Mouse (Mus musculus): ENCODE data around the gene Dnajb6. TPM values are rescaled to one million over a fixed set of nuclear protein-coding genes. Genes with fewer than 3 reads are reported as not detected.

Gene Dnajb6
- total and polyA plus RNA-seq, 3 experiments, result 61.1 to 196 (median 140) TPM

DNA sequence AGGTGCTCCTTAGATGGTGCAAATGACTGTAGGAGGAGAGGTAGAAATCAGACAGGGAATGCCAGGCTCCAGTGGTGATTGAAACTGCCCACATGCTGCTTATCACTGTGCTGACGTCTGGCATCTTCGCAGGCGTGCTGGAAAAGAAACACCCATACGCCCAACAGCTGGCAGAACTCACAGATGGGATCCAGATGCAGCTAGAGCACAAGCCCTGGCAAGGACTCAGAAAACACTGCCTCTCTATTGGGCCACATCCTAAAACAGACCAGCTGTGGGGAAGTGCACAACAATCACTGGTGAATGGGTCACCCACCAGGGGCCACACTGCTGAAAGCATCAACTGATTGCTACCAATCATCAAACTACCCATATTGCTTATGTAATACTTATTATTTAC, 91.3 kb downstream of the Dnajb6 start:
- no peak for TF ChIP-seq MAZ (IDR thresholded peaks at IDR 0.05; ENCODE audit: low read depth, low read length)
- TF ChIP-seq ZMIZ1 (IDR thresholded peaks at IDR 0.05; ENCODE audit: low read depth, low read length), result no peak
- TF ChIP-seq MAFK (IDR thresholded peaks at IDR 0.05; ENCODE audit: insufficient replicate concordance, low read length), result no peak
- TF ChIP-seq POLR2AphosphoS2 (IDR thresholded peaks at IDR 0.05; ENCODE audit: low read depth, low read length), result no peak
- TF ChIP-seq MAX (IDR thresholded peaks at IDR 0.05; ENCODE audit: low read length), result no peak
- TF ChIP-seq RCOR1 (conservative IDR thresholded peaks at IDR 0.05; ENCODE audit: low read depth, low read length), result no peak
- H3K36me3 ChIP-seq (replicated peaks in 1 of 2; ENCODE audit: control insufficient read depth in 1 of 2, insufficient read depth in 1 of 2, low read length in 1 of 2), result no peaks in the 10 kb centered on the region
- no peak overlapping the region for H3K9ac ChIP-seq (ENCODE audit: insufficient read depth, low read depth)
- no peaks in the 10 kb centered on the region for H3K79me2 ChIP-seq (replicated peaks; ENCODE audit: control insufficient read depth, extremely low read depth, insufficient read depth, poor library complexity, severe bottlenecking)
- H3K27me3 ChIP-seq (replicated peaks), result no peaks in the 10 kb centered on the region
- H3K4me3 ChIP-seq (replicated peaks in 1 of 3; ENCODE audit: low read depth in 2 of 3, low read length in 2 of 3, poor library complexity in 1 of 3), result no peak overlapping the region
- H3K9me3 ChIP-seq (replicated peaks; ENCODE audit: low read length), result no peaks in the 10 kb centered on the region
- in situ Hi-C loops (cut with MboI; ENCODE audit: low pct_ligation_motif_present, low pct_unique_long_range_greater_than_20kb, low sequenced_read_pairs) (loop anchor here (25.0 kb wide), 1 partner anchor 186 kb away; the partner anchor contains the start of gene Il6), dilution Hi-C loops (cut with MboI; ENCODE audit: extremely low pct_ligation_motif_present, extremely low pct_unique_long_range_greater_than_20kb, low sequenced_read_pairs) (no loop called here)
- DNase-seq (ENCODE audit: extremely low read depth), result no peak
- H3K4me2 ChIP-seq (ENCODE audit: insufficient read depth, low read depth, poor library complexity, severe bottlenecking), result no peak overlapping the region
- H3K4me1 ChIP-seq (ENCODE audit: control insufficient read depth in 1 of 2, insufficient read depth in 2 of 2), result peaks cover 4 to 11% of the 10 kb centered on the region in 2 experiments; a peak in 3 of 4 replicates
- H3K27ac ChIP-seq (ENCODE audit: insufficient read depth, low read depth), result no peak overlapping the region

DNA sequence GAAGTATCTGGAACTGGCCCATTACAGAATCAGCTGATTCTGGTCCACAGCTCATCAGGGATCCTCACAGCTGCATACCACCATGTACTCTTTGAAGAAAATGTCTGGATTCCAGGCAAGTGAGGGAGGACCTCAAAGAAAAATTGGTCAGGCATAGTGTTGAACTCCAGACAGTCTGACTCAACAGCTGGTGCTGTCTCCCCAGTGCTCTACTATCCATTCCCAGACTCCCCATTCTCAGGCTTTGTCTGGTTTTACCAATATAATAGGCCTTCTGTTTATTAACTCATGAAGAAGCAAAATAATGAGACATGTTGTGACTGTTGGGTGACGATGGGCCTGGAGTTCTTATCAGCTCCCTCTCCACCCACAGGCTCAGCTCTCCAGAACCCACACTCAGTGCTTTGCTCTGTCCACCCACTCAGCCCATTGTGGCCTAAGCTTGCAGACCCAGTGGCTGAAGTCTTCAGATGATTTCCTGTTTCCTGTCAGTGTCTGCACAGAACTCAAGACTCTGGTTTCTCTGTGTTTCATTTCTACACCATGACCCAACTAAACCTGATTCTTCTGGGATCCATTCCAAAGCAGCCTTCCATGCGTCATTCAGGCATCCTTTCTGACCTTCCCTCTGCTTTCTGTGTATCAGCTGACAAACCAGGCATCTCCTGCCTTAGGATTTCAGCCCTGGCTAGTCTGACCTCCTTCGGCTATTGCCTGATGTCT, 107.1 kb downstream of the Dnajb6 start:
- Histone ChIP-seq H3K79me2 (replicated peaks; ENCODE audit: control insufficient read depth, extremely low read depth, insufficient read depth, poor library complexity, severe bottlenecking) (no peaks in the 10 kb centered on the region), H3K9me3 (replicated peaks; ENCODE audit: low read length) (peaks cover 5% of the 10 kb centered on the region), H3K27ac (ENCODE audit: insufficient read depth, low read depth) (no peak overlapping the region), H3K27me3 (replicated peaks) (no peaks in the 10 kb centered on the region), H3K4me2 (ENCODE audit: insufficient read depth, low read depth, poor library complexity, severe bottlenecking) (no peak overlapping the region), H3K9ac (ENCODE audit: insufficient read depth, low read depth) (no peak overlapping the region), H3K4me3 (replicated peaks in 1 of 3; ENCODE audit: low read depth in 2 of 3, low read length in 2 of 3, poor library complexity in 1 of 3) (no peak overlapping the region), H3K4me1 (ENCODE audit: control insufficient read depth in 1 of 2, insufficient read depth in 2 of 2) (peaks cover 17% of the 10 kb centered on the region in 2 experiments), H3K36me3 (replicated peaks in 1 of 2; ENCODE audit: control insufficient read depth in 1 of 2, insufficient read depth in 1 of 2, low read length in 1 of 2) (no peaks in the 10 kb centered on the region)
- dilution Hi-C loops (cut with MboI; ENCODE audit: extremely low pct_ligation_motif_present, extremely low pct_unique_long_range_greater_than_20kb, low sequenced_read_pairs), result no loop called here
- no peak for DNase-seq (ENCODE audit: extremely low read depth)
- TF ChIP-seq MEF2A (IDR thresholded peaks at IDR 0.05; ENCODE audit: borderline replicate concordance, low read depth, low read length) (no peak), CHD2 (IDR thresholded peaks at IDR 0.05; ENCODE audit: low read length) (no peak), USF2 (conservative IDR thresholded peaks at IDR 0.05; ENCODE audit: low read depth, low read length) (no peak), TBP (conservative IDR thresholded peaks at IDR 0.05; ENCODE audit: low read depth, low read length) (no peak), CHD1 (IDR thresholded peaks at IDR 0.05; ENCODE audit: low read depth, low read length) (no peak)
- in situ Hi-C loops (cut with MboI; ENCODE audit: low pct_ligation_motif_present, low pct_unique_long_range_greater_than_20kb, low sequenced_read_pairs), result loop anchor here (25.0 kb wide), 1 partner anchor 170 kb away; the partner anchor contains the start of gene Il6

DNA sequence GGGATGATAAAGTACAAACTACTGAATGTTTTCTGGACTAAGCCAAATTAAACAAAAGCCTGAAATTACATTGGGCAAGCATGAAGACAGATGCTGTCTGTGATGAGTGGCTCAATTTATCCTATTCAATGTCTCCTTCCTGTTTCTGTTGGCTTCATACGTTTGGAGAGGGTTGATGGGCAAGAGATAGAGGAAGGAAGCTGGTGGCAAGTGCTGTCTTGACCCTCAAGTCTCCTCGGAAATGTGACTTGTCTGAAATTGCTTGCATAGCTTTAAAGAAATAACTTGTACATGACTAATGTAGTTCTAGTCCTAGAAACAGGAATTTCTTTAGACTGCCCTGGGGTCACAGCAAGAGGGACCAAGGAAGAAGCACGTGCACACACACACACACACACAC, 109.5 kb downstream of the Dnajb6 start:
- no peaks in the 10 kb centered on the region for H3K9me3 ChIP-seq (replicated peaks; ENCODE audit: low read length)
- in situ Hi-C loops (cut with MboI; ENCODE audit: low pct_ligation_motif_present, low pct_unique_long_range_greater_than_20kb, low sequenced_read_pairs) (loop anchor here (25.0 kb wide), 1 partner anchor 167 kb away; the partner anchor contains the start of gene Il6), dilution Hi-C loops (cut with MboI; ENCODE audit: extremely low pct_ligation_motif_present, extremely low pct_unique_long_range_greater_than_20kb, low sequenced_read_pairs) (no loop called here)
- peaks cover 17% of the 10 kb centered on the region in 2 experiments for H3K4me1 ChIP-seq (ENCODE audit: control insufficient read depth in 1 of 2, insufficient read depth in 2 of 2)
- no peaks in the 10 kb centered on the region for H3K27me3 ChIP-seq (replicated peaks)
- no peaks in the 10 kb centered on the region for H3K36me3 ChIP-seq (replicated peaks in 1 of 2; ENCODE audit: control insufficient read depth in 1 of 2, insufficient read depth in 1 of 2, low read length in 1 of 2)
- no peak for TF ChIP-seq TBP (conservative IDR thresholded peaks at IDR 0.05; ENCODE audit: low read depth, low read length)
- TF ChIP-seq MEF2A (IDR thresholded peaks at IDR 0.05; ENCODE audit: borderline replicate concordance, low read depth, low read length), result no peak
- TF ChIP-seq SIN3A (IDR thresholded peaks at IDR 0.05; ENCODE audit: low read length), result no peak
- no peak overlapping the region for H3K27ac ChIP-seq (ENCODE audit: insufficient read depth, low read depth)
- H3K79me2 ChIP-seq (replicated peaks; ENCODE audit: control insufficient read depth, extremely low read depth, insufficient read depth, poor library complexity, severe bottlenecking), result no peaks in the 10 kb centered on the region
- no peak for DNase-seq (ENCODE audit: extremely low read depth)
- no peak overlapping the region for H3K4me3 ChIP-seq (replicated peaks in 1 of 3; ENCODE audit: low read depth in 2 of 3, low read length in 2 of 3, poor library complexity in 1 of 3)
- no peak overlapping the region for H3K9ac ChIP-seq (ENCODE audit: insufficient read depth, low read depth)
- no peak overlapping the region for H3K4me2 ChIP-seq (ENCODE audit: insufficient read depth, low read depth, poor library complexity, severe bottlenecking)

Measured in CH12.LX (cell line).